Mouse (Mus musculus): ENCODE results near the gene Oxt.

DNA sequence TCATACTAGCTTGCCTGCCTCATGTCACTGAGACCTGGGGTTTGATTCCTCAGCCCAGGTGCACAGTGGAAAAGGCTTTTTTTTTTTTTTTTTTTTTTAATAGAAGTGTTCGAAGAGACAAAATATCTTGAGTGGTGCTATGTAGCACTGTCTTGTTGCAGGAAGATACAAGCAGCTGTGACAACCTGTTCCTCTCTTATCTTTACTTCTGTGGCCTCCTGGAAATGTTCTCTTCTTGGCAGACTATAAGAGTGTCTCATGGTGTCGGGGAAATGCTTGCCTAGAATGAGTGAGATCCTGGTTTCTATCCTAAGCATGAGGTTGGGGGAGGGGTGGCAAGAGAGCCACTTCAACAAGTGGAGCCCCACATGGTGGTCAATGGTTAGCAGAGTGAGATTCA lies 12.4 kb downstream of the Oxt start:
- TF ChIP-seq CTCF (IDR thresholded peaks at IDR 0.05; ENCODE audit: low read depth) (no peak), EP300 (IDR thresholded peaks at IDR 0.05; ENCODE audit: low read depth) (no peak)

Data from heart, postnatal 0 days (tissue).